Mouse (Mus musculus): ENCODE data around the gene Fcgrt. TPM values are rescaled to one million over a fixed set of nuclear protein-coding genes. Genes with fewer than 3 reads are reported as not detected.
"Not testable (repeated sequence)": the region's sequence is repeated elsewhere in the genome, so short reads cannot be mapped to it uniquely, and the experiment has no call there.

Fcgrt gene
- 38.0 and 38.1 TPM in 2 replicates for polyA plus RNA-seq (2015; fragmentation: Nextera tagmentation; extraction: Ambion mirVana)

- ATAC-seq (ENCODE audit: extremely low read depth, insufficient number of reproducible peaks, low FRiP score, low TSS enrichment): peak; percentile 76; the same call in 1 of the 2 replicates
- no peaks in the 10 kb centered on the region for H3K27me3 ChIP-seq (replicated peaks)
- H3K27ac ChIP-seq (replicated peaks): peak within 1 kb of the TSS; percentile 88
- peaks cover 6% of the 10 kb centered on the region for H3K36me3 ChIP-seq
- peak within 1 kb of the TSS; percentile 43 for H3K4me3 ChIP-seq
- H3K9me3 ChIP-seq: no peaks in the 10 kb centered on the region
- peak within 1 kb of the TSS; percentile 69 for H3K4me2 ChIP-seq
- peak within 1 kb of the TSS; percentile 79 for H3K9ac ChIP-seq
- 32% methylated on average over 7 of the region's 7 CpGs for WGBS
- H3K4me1 ChIP-seq: peaks cover 26% of the 10 kb centered on the region
Observed at GRCm38 (mm10) chr7:45103652-45104180, at the start of gene Fcgrt. TSS of gene Fcgrt (minus strand) at chr7:45103851.

GRCm38 (mm10) chr7:45153052-45153451 is 49.4 kb upstream of the Fcgrt start:
- peak overlapping the region; percentile 70; the same call in 1 of the 2 replicates for H3K4me3 ChIP-seq
- H3K9me3 ChIP-seq; H3K27me3 ChIP-seq (replicated peaks); H3K27ac ChIP-seq (replicated peaks); ATAC-seq (ENCODE audit: extremely low read depth, insufficient number of reproducible peaks, low FRiP score, low TSS enrichment): not testable (repeated sequence)
- peaks cover 24% of the 10 kb centered on the region for H3K4me1 ChIP-seq
- H3K36me3 ChIP-seq: peaks cover 21% of the 10 kb centered on the region
- H3K9ac ChIP-seq: peak overlapping the region; percentile 95; the same call in 1 of the 2 replicates
- 88% methylated on average over 2 of the region's 2 CpGs for WGBS
- peak overlapping the region; percentile 77 for H3K4me2 ChIP-seq

GRCm38 (mm10) chr7:45151303-45151702 is 47.7 kb upstream of the Fcgrt start:
- no peak overlapping the region for H3K4me3 ChIP-seq
- 52% methylated on average over 11 of the region's 11 CpGs for WGBS
- no peaks in the 10 kb centered on the region for H3K9me3 ChIP-seq
- no peak for ATAC-seq (ENCODE audit: extremely low read depth, insufficient number of reproducible peaks, low FRiP score, low TSS enrichment)
- H3K27ac ChIP-seq (replicated peaks): no peak overlapping the region
- H3K4me2 ChIP-seq: no peak overlapping the region
- peaks cover 24% of the 10 kb centered on the region for H3K36me3 ChIP-seq
- 0 out of 2 replicates have a peak overlapping the region, but pooled peaks have one; percentile 4 for H3K9ac ChIP-seq
- H3K4me1 ChIP-seq: peaks cover 24% of the 10 kb centered on the region
- no peaks in the 10 kb centered on the region for H3K27me3 ChIP-seq (replicated peaks)

GRCm38 (mm10) chr7:45150321-45150720 is 46.7 kb upstream of the Fcgrt start:
- peak overlapping the region; percentile 19; the same call in 1 of the 2 replicates for H3K9ac ChIP-seq
- no peaks in the 10 kb centered on the region for H3K27me3 ChIP-seq (replicated peaks)
- ATAC-seq (ENCODE audit: extremely low read depth, insufficient number of reproducible peaks, low FRiP score, low TSS enrichment): no peak
- WGBS: 58% methylated on average over 4 of the region's 4 CpGs
- no peaks in the 10 kb centered on the region for H3K9me3 ChIP-seq
- H3K36me3 ChIP-seq: peaks cover 29% of the 10 kb centered on the region
- H3K27ac ChIP-seq (replicated peaks): no peak overlapping the region; the same call in 1 of the 2 replicates
- H3K4me3 ChIP-seq: no peak overlapping the region
- no peak overlapping the region for H3K4me2 ChIP-seq
- H3K4me1 ChIP-seq: peaks cover 23% of the 10 kb centered on the region

GRCm38 (mm10) chr7:45149545-45149944 is 45.9 kb upstream of the Fcgrt start:
- Histone ChIP-seq H3K36me3 (peaks cover 37% of the 10 kb centered on the region), H3K4me2 (no peak overlapping the region), H3K9ac (no peak overlapping the region), H3K4me3 (no peak overlapping the region), H3K4me1 (peaks cover 16% of the 10 kb centered on the region), H3K27me3 (replicated peaks) (no peaks in the 10 kb centered on the region), H3K9me3 (no peaks in the 10 kb centered on the region), H3K27ac (replicated peaks) (no peak overlapping the region)
- WGBS: 66% methylated on average over 6 of the region's 6 CpGs
- ATAC-seq (ENCODE audit: extremely low read depth, insufficient number of reproducible peaks, low FRiP score, low TSS enrichment): no peak

GRCm38 (mm10) chr7:45148534-45149098 is 45.0 kb upstream of the Fcgrt start:
- H3K4me1 ChIP-seq: peaks cover 15% of the 10 kb centered on the region
- H3K4me3 ChIP-seq: no peak overlapping the region
- peaks cover 46% of the 10 kb centered on the region for H3K36me3 ChIP-seq
- H3K9me3 ChIP-seq: no peaks in the 10 kb centered on the region
- peak overlapping the region; percentile 26; the same call in 1 of the 2 replicates for H3K27ac ChIP-seq (replicated peaks)
- WGBS: 40% methylated on average over 4 of the region's 4 CpGs
- no peak overlapping the region for H3K9ac ChIP-seq
- H3K27me3 ChIP-seq (replicated peaks): no peaks in the 10 kb centered on the region
- ATAC-seq (ENCODE audit: extremely low read depth, insufficient number of reproducible peaks, low FRiP score, low TSS enrichment): no peak
- H3K4me2 ChIP-seq: no peak overlapping the region

- H3K36me3 ChIP-seq: peaks cover 53% of the 10 kb centered on the region
- no peak for ATAC-seq (ENCODE audit: extremely low read depth, insufficient number of reproducible peaks, low FRiP score, low TSS enrichment)
- H3K4me1 ChIP-seq: peaks cover 11% of the 10 kb centered on the region
- no peaks in the 10 kb centered on the region for H3K27me3 ChIP-seq (replicated peaks)
- H3K27ac ChIP-seq (replicated peaks): peak overlapping the region; percentile 26; the same call in 1 of the 2 replicates
- no peaks in the 10 kb centered on the region for H3K9me3 ChIP-seq
- no peak overlapping the region for H3K4me2 ChIP-seq
- H3K4me3 ChIP-seq: no peak overlapping the region
- H3K9ac ChIP-seq: no peak overlapping the region
- 71% methylated on average over 11 of the region's 11 CpGs for WGBS
Observed at GRCm38 (mm10) chr7:45147899-45148298, 44.2 kb upstream of the Fcgrt start.

GRCm38 (mm10) chr7:45147267-45147666 is 43.6 kb upstream of the Fcgrt start:
- 88% methylated on average over 11 of the region's 11 CpGs for WGBS

GRCm38 (mm10) chr7:45145460-45145859 is 41.8 kb upstream of the Fcgrt start:
- no peak overlapping the region for H3K9ac ChIP-seq
- ATAC-seq (ENCODE audit: extremely low read depth, insufficient number of reproducible peaks, low FRiP score, low TSS enrichment): no peak
- no peaks in the 10 kb centered on the region for H3K27me3 ChIP-seq (replicated peaks)
- no peak overlapping the region for H3K4me2 ChIP-seq
- H3K9me3 ChIP-seq: no peaks in the 10 kb centered on the region
- H3K36me3 ChIP-seq: peaks cover 66% of the 10 kb centered on the region
- H3K4me1 ChIP-seq: peaks cover 6% of the 10 kb centered on the region; the same call in 1 of the 2 replicates
- no peak overlapping the region for H3K4me3 ChIP-seq
- 89% methylated on average over 8 of the region's 8 CpGs for WGBS
- no peak overlapping the region for H3K27ac ChIP-seq (replicated peaks)

More at GRCm38 (mm10) chr7:45147267-45147666, 43.6 kb upstream of the Fcgrt start:
- no peak overlapping the region for H3K27ac ChIP-seq (replicated peaks)
- no peak for ATAC-seq (ENCODE audit: extremely low read depth, insufficient number of reproducible peaks, low FRiP score, low TSS enrichment)
- no peak overlapping the region for H3K4me3 ChIP-seq
- no peak overlapping the region for H3K4me2 ChIP-seq
- peaks cover 60% of the 10 kb centered on the region for H3K36me3 ChIP-seq
- H3K4me1 ChIP-seq: peaks cover 11% of the 10 kb centered on the region
- H3K9me3 ChIP-seq: no peaks in the 10 kb centered on the region
- no peaks in the 10 kb centered on the region for H3K27me3 ChIP-seq (replicated peaks)
- H3K9ac ChIP-seq: no peak overlapping the region

GRCm38 (mm10) chr7:45144368-45145174 is 40.9 kb upstream of the Fcgrt start:
- no peak overlapping the region for H3K4me3 ChIP-seq
- H3K9ac ChIP-seq: no peak overlapping the region
- no peaks in the 10 kb centered on the region for H3K27me3 ChIP-seq (replicated peaks)
- H3K4me1 ChIP-seq: peaks cover 9% of the 10 kb centered on the region
- H3K36me3 ChIP-seq: peaks cover 66% of the 10 kb centered on the region
- H3K9me3 ChIP-seq: no peaks in the 10 kb centered on the region
- H3K27ac ChIP-seq (replicated peaks): no peak overlapping the region
- WGBS: 79% methylated on average over 13 of the region's 13 CpGs
- no peak overlapping the region for H3K4me2 ChIP-seq
- ATAC-seq (ENCODE audit: extremely low read depth, insufficient number of reproducible peaks, low FRiP score, low TSS enrichment): no peak

- Histone ChIP-seq H3K9ac (no peak overlapping the region; the same call in 1 of the 2 replicates), H3K9me3 (no peaks in the 10 kb centered on the region), H3K4me1 (peaks cover 23% of the 10 kb centered on the region), H3K27me3 (replicated peaks) (no peaks in the 10 kb centered on the region; the same call in 1 of the 2 replicates), H3K4me3 (no peak overlapping the region), H3K36me3 (peaks cover 52% of the 10 kb centered on the region), H3K4me2 (no peak overlapping the region), H3K27ac (replicated peaks) (no peak overlapping the region)
- no peak for ATAC-seq (ENCODE audit: extremely low read depth, insufficient number of reproducible peaks, low FRiP score, low TSS enrichment)
- 77% methylated on average over 5 of the region's 5 CpGs for WGBS
Observed at GRCm38 (mm10) chr7:45141914-45142313, 38.3 kb upstream of the Fcgrt start.
